Mouse (Mus musculus) embryonic facial prominence, embryonic 10.5 days (tissue): ENCODE data around the gene Vwce. TPM values are rescaled to one million over a fixed set of nuclear protein-coding genes. Genes with fewer than 3 reads are reported as not detected.
A peak's percentile ranks its signal among the peaks of the same experiment; 100 is the strongest.

Experiments
- DNase-seq: peaks from one replicate; pipeline ENCODE4 v3.0.0-alpha.2; 2017; ENCODE audit warnings: low spot score
- H3K27ac ChIP-seq: fragments of 300-500 bp; sonication (generic); replicated peaks from 2 replicates; pipeline ENCODE4 v1.5.1; 2016; ENCODE audit warnings: mild to moderate bottlenecking
- H3K27me3 ChIP-seq: fragments of 300-500 bp; sonication (generic); replicated peaks from 2 replicates; pipeline ENCODE4 v1.6.1; 2016; ENCODE audit warnings: low read depth, mild to moderate bottlenecking; ENCODE audit not compliant: poor library complexity, severe bottlenecking
- H3K36me3 ChIP-seq: fragments of 300-500 bp; sonication (generic); replicated peaks from 2 replicates; pipeline ENCODE4 v1.6.1; 2016; ENCODE audit warnings: mild to moderate bottlenecking, moderate library complexity
- H3K4me1 ChIP-seq: fragments of 300-500 bp; sonication (generic); 2 replicates; pipeline ENCODE4 v1.6.1; 2016
- H3K4me3 ChIP-seq: fragments of 300-500 bp; sonication (generic); 2 replicates; pipeline ENCODE4 v1.5.1; 2016; ENCODE audit warnings: mild to moderate bottlenecking, moderate library complexity
- H3K9me3 ChIP-seq: fragments of 300-500 bp; sonication (generic); 2 replicates; pipeline ENCODE4 v1.6.1; 2016; ENCODE audit warnings: mild to moderate bottlenecking
- WGBS: fragments of 180-500 bp; shearing (Covaris S2); methylation state at CpG from one replicate; pipeline ENCODE4 v1.1.7; 2016; 5-methylcytosine and 5-hydroxymethylcytosine counted together
- polyA plus RNA-seq: library from polyadenylated mRNA; unstranded; fragments of >200 nt; fragmentation: Nextera tagmentation; extraction: Ambion mirVana; gene quantifications from 2 replicates; pipeline ENCODE4 v1.2.1, GENCODE M21; 2016

Gene Vwce
- polyA plus RNA-seq, 1 experiment from 2014 or later = 1.8 TPM

DNA sequence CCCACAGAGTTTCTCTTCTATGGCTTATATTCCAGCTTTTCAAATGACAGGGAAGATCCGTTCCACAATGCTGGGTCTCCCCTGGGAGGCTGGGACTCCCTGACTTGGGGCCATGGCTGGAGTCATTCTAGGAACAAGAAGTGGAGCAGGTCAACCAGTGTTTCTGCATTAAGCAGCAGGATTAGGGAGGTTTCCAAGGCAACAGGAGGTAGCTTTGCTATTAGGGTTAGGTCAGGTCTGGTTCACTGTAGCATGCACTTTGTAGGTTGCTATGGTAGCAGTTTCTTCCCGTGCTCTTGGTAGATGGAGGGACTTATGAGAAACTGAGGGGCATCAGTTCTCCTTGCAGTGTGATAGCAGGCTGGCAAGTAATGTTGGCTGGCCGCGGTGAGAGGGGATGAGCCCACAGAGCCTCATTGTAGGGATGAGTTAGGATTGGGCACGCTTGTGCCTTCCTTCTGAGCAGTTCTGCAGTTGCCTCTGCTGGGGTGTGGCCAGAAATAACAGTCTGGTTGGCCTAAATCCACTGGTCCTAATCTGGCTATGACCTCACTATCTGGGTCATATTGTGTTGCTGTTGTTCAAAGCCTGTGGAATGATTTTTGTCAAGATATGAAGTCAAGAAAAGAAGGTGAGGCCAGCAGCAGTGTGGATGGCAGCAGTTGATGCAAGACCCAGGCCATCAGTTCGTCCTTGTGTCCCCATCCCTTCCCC, 67.2 kb downstream of the Vwce start:
- no peaks in the 10 kb centered on the region for H3K9me3 ChIP-seq
- no peak overlapping the region for H3K4me3 ChIP-seq
- WGBS = 67% methylated on average over 6 of the region's 6 CpGs
- H3K27ac ChIP-seq = no peak overlapping the region
- H3K27me3 ChIP-seq = no peaks in the 10 kb centered on the region
- no peak for DNase-seq
- H3K4me1 ChIP-seq = peaks cover 69% of the 10 kb centered on the region
- H3K36me3 ChIP-seq = peaks cover 7% of the 10 kb centered on the region

DNA sequence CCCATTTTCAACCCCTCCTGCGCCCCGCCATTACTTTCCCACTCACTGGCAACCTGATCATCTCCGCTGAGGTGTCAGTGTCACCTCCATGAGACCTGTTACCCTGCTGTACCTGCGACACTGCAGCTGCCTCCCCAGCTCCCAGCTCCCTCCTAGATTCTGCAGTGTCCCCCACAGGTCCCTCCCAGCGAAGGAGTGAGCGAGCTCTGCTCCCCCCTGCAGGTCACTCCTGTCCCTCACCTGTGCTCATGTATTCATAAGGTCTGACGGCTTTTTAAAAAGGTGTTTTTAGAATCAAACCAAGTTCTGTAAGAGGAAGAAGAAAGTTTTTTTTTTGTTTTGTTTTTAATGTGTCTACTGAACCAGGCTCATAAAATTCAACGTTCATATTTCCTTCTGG, 68.1 kb downstream of the Vwce start:
- no peak overlapping the region for H3K27ac ChIP-seq
- peaks cover 63% of the 10 kb centered on the region for H3K4me1 ChIP-seq

DNA sequence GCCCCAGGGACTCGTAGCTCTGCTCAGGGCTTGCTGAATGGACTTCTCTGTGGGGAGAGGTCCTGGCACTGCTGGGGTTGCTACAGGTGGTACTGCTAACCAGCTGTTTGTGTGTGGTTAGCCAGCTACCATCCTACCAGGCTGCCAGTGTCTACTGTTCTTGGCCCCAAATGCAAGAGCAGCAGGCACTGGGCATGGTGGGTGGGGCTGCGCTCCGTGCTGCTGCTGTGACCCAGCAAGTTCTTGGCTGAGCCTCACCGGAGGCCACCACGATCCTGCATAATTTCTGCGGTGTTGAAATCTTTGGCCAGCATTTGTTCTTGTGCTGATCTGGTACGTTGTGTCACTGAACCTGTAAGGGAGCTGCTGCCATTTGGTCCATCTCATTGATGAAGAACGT, 69.5 kb downstream of the Vwce start:
- H3K4me3 ChIP-seq = no peak overlapping the region
- no peak for DNase-seq
- H3K9me3 ChIP-seq = no peaks in the 10 kb centered on the region
- H3K27me3 ChIP-seq = no peaks in the 10 kb centered on the region
- peaks cover 29% of the 10 kb centered on the region for H3K36me3 ChIP-seq
- peaks cover 50% of the 10 kb centered on the region for H3K4me1 ChIP-seq
- WGBS = 94% methylated on average over 8 of the region's 8 CpGs
- H3K27ac ChIP-seq = no peak overlapping the region

More for the DNA sequence above, 68.1 kb downstream of the Vwce start:
- WGBS = 79% methylated on average over 8 of the region's 8 CpGs
- Histone ChIP-seq H3K36me3 (peaks cover 17% of the 10 kb centered on the region), H3K4me3 (no peak overlapping the region), H3K9me3 (no peaks in the 10 kb centered on the region), H3K27me3 (no peaks in the 10 kb centered on the region)
- DNase-seq = no peak

DNA sequence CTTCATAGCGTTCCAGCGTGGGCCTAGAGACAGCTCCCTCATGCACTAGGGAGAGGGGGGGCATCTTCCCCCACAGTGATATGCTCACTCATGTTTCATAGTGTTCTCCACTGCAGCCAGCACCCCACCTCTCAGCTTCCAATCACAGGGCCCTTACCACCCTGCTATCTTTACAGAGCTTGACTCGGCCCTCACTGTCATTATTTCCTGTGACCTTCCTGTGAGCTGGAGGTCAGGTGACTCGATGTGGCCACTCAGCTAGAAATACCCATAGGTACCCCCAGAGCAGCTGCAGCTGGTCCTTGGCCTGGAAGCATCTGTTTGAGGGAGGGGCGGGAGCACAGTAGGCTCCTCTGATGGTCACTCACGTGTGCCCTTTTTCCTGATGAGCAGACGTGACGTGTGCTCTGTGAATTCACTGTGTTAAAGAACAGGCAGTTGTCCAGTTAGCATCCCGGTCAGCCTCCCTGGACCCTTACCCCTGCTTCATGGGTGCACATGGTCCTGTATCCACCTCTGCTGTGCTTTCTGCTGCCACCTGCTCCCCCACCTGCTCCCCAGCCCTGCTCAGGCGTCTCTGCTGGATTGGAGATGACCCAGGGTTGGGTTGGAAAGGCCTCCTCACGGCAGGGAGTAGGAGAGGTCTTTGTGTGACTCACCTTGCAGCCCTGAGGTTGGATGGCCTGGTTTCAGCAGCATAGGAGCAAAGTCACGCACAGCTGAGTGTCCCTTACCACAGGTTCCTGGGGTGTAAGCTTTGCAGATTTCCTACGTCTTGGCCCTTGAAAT, 73.3 kb downstream of the Vwce start:
- WGBS = 80% methylated on average over 13 of the region's 13 CpGs
- H3K9me3 ChIP-seq = no peaks in the 10 kb centered on the region
- no peak overlapping the region for H3K4me3 ChIP-seq
- peaks cover 63% of the 10 kb centered on the region for H3K36me3 ChIP-seq
- no peak for DNase-seq
- H3K27me3 ChIP-seq = no peaks in the 10 kb centered on the region
- H3K4me1 ChIP-seq = peaks cover 22% of the 10 kb centered on the region
- no peak overlapping the region for H3K27ac ChIP-seq

DNA sequence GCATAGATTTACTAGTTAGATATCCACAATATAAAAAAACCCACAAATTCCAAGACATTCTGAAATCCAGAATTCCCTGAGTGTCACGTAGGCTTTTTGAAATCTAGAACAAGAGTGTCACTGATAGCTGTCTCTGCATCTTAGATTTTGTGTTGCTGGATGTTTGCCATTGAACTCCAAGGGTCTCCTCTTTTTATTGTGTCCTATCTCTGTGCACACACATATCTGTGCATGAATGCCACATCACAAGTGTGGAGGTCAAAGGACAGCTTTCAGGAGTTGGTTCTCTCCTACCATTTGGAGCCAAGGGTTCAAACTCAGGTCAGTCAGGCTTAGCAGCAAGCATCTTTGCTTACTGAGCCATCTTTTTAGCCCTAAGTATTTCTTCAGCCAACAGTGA, 73.9 kb downstream of the Vwce start:
- H3K27ac ChIP-seq = no peak overlapping the region
- WGBS = 93% methylated on average over 1 of the region's 1 CpGs
- H3K9me3 ChIP-seq = no peaks in the 10 kb centered on the region
- peaks cover 19% of the 10 kb centered on the region for H3K4me1 ChIP-seq
- DNase-seq = no peak
- no peaks in the 10 kb centered on the region for H3K27me3 ChIP-seq
- no peak overlapping the region for H3K4me3 ChIP-seq
- H3K36me3 ChIP-seq = peaks cover 69% of the 10 kb centered on the region

DNA sequence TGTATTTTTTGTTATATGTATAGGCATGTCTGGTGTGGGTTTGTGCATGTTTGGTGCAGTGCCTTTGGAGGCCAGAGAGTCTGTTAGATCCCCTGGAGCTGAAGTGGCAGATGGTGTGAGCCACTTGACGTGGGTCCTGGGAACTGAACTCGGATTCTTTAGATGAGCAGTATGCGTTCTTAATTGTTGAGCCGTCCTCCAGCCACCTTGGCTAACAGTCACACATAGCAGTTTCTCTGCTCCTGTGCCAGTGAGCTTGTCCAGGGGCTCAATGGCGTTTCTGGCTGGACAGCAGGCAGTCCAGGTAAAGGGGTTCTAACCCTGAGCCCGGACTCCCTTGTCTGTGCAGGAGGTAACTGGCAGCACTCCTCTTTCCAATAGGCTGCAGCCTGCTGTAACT, 74.9 kb downstream of the Vwce start:
- Histone ChIP-seq H3K27ac (peak overlapping the region; percentile 48), H3K4me3 (no peak overlapping the region), H3K36me3 (peaks cover 74% of the 10 kb centered on the region), H3K9me3 (no peaks in the 10 kb centered on the region), H3K4me1 (peaks cover 16% of the 10 kb centered on the region), H3K27me3 (no peaks in the 10 kb centered on the region)
- WGBS = 75% methylated on average over 6 of the region's 6 CpGs
- DNase-seq = no peak

DNA sequence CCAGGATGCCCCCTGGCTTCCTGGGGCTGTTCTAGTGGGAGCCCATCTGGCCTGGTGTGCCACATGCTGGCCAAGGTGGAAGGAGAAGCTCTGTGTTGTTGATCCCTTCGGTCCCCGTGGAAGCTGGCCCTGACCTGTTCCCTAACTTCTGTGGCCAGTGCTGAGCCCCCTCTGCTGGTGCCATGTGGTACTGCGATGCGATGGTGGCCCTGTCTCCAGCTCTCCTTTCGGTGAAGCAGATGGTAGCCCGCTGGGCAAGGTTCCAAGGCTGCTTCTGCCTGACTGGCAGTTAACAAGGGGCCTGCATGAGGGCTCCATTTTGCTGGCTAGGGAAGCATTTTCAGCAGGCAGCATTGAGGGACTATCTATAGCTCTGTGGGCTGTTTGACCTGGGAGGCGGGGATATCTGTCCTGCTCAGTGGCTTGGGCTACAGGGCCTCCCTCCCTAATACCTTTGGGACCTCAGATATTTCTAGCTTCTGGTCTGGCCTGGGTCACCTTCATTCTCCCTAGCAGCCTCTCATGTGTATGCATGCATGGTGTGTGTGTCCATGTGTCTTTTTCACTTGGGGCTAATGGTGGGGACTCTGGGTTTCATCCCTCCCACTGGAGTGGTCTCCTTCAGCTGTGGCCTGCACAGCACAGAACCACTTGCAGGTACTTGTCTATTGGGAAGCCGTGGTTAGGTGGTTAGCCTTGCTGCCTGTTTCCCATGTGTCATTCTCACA, 75.5 kb downstream of the Vwce start:
- peaks cover 78% of the 10 kb centered on the region for H3K36me3 ChIP-seq
- H3K27ac ChIP-seq = peak overlapping the region; percentile 48
- H3K27me3 ChIP-seq = no peaks in the 10 kb centered on the region

DNA sequence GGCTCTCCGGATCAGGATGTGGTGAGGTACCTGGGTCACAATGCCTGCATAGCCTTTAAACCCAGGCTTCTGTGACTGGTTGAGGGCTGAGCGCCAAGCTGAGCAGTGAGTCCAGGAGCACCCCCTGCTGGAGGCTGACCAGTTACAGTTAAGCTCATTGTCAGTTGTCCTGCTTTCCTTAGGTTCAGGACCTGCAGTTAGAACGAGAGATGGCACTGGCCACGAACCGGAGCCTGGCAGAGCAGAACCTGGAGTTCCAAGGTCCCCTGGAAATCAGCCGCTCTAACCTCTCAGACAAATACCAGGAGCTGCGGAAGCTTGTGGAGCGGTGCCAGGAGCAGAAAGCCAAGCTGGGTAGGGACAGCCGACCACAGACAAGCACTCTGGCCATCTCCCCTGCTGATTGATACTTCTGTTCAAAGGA, 76.1 kb downstream of the Vwce start:
- Histone ChIP-seq H3K27ac (0 out of 2 replicates have a peak overlapping the region, but pooled peaks have one; percentile 4), H3K36me3 (peaks cover 78% of the 10 kb centered on the region), H3K4me3 (no peak overlapping the region), H3K27me3 (no peaks in the 10 kb centered on the region), H3K9me3 (no peaks in the 10 kb centered on the region), H3K4me1 (peaks cover 16% of the 10 kb centered on the region)
- WGBS = 83% methylated on average over 9 of the region's 9 CpGs
- DNase-seq = peak; percentile 50

More for the DNA sequence above, 75.5 kb downstream of the Vwce start:
- peaks cover 18% of the 10 kb centered on the region for H3K4me1 ChIP-seq
- WGBS = 31% methylated on average over 8 of the region's 8 CpGs
- H3K4me3 ChIP-seq = no peak overlapping the region
- no peaks in the 10 kb centered on the region for H3K9me3 ChIP-seq
- DNase-seq = peak; percentile 91

DNA sequence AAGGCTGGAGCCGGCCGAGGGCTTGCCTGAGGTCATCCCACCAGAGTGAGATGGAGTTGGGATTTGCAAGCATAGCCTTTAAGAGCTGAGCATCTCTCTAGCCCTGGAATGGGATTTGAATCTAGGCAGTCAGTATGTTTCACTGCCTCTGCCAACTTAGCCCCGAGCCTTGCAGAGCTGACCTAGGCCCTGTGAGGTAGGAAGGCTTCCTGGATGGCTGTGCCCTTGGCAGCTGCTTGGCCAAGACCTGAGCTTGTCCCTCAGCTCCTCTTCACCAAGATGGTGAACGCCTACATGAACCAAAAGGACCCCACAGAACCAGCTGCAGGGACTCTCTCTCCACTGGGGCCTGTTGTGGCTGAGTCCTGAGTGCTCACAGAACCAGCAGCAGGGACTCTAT, 76.7 kb downstream of the Vwce start:
- H3K9me3 ChIP-seq = no peaks in the 10 kb centered on the region
- peaks cover 78% of the 10 kb centered on the region for H3K36me3 ChIP-seq
- H3K27me3 ChIP-seq = no peaks in the 10 kb centered on the region
- no peak for DNase-seq
- H3K4me3 ChIP-seq = no peak overlapping the region
- H3K27ac ChIP-seq = no peak overlapping the region
- H3K4me1 ChIP-seq = peaks cover 12% of the 10 kb centered on the region
- WGBS = 93% methylated on average over 4 of the region's 4 CpGs

DNA sequence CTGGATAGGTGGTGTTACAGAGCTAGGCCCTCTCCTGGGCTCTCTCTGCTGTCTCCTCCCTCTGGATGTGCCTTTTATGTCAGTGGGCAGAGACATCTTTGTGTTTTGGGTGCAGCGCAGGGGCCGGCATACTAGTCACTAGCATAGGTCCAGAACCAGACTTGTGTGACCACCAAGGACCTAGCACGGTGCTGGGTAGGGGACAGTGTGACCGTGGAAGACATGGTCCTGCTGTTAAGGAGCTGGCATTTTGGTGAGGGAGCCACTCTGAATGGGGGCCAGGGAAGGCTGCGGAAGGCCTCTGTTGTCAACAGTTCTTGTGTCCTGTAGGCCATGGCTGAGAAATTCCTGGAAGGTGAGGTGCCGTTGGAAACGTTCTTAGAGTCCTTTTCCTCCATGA, 78.2 kb downstream of the Vwce start:
- WGBS = 96% methylated on average over 7 of the region's 7 CpGs
- Histone ChIP-seq H3K27me3 (no peaks in the 10 kb centered on the region), H3K9me3 (no peaks in the 10 kb centered on the region), H3K27ac (no peak overlapping the region), H3K4me1 (peaks cover 12% of the 10 kb centered on the region), H3K36me3 (peaks cover 65% of the 10 kb centered on the region), H3K4me3 (no peak overlapping the region)
- DNase-seq = no peak

DNA sequence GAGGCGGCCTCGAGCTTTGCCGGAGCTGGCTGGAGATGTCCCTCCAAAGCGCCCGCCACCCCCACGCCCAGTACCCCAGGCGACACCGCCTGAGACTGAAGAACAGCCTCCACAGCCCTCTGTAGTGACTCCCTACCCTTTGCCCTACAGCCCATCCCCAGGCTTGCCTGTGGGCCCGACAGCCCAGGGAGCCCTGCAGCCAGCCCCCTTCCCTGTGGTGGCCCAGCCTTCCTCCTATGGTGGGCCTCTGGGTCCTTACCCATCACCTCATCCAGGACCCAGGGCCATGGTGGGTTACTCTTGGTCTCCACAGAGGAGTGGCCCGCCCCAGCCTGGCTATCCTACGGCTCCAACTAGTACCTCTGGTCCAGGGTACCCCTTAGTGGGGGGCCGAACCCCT, 78.6 kb downstream of the Vwce start:
- Histone ChIP-seq H3K9me3 (no peaks in the 10 kb centered on the region), H3K27ac (no peak overlapping the region), H3K4me1 (peaks cover 12% of the 10 kb centered on the region), H3K27me3 (no peaks in the 10 kb centered on the region), H3K4me3 (no peak overlapping the region), H3K36me3 (peaks cover 61% of the 10 kb centered on the region)
- 95% methylated on average over 12 of the region's 12 CpGs for WGBS
- DNase-seq = no peak

DNA sequence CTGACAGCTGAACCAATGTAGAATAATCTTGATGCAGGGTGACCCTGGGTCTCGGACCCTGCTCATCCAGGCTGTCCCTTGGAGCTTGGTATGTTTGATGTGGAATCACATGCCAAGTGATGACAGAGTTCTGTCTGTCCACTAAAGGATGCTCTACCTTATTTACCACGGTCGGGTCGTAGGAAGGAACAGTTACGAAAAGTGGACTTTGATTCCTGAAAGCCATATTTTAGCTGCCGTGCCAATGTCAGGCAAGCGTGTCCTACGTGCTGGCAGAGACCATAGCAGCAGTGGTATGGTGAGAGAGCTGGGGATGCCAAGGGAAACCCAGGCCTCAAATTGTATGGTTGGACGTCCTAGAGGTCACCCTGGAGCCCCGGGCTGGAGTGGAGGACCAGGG, 79.5 kb downstream of the Vwce start:
- H3K27me3 ChIP-seq = no peaks in the 10 kb centered on the region
- peaks cover 12% of the 10 kb centered on the region for H3K4me1 ChIP-seq
- no peaks in the 10 kb centered on the region for H3K9me3 ChIP-seq
- DNase-seq = no peak
- WGBS = 91% methylated on average over 10 of the region's 10 CpGs
- no peak overlapping the region for H3K27ac ChIP-seq
- H3K4me3 ChIP-seq = no peak overlapping the region
- H3K36me3 ChIP-seq = peaks cover 53% of the 10 kb centered on the region
